Mouse (Mus musculus) midbrain, embryonic 15.5 days (tissue): Measurements from ENCODE around the gene Paf1. TPM values are rescaled to one million over a fixed set of nuclear protein-coding genes. Genes with fewer than 3 reads are reported as not detected.
"Not testable (repeated sequence)": the region's sequence is repeated elsewhere in the genome, so short reads cannot be mapped to it uniquely, and the experiment has no call there.

Experiments
- ATAC-seq: fragments of 200-750 bp; cut with Nextera tagmentation; replicated peaks from 2 replicates; pipeline ENCODE4 v1.8.0; 2017; ENCODE audit warnings: moderate TSS enrichment
- H3K27ac ChIP-seq: fragments of 300-500 bp; sonication (generic); 2 replicates; pipeline ENCODE4 v1.5.1; 2015; ENCODE audit warnings: mild to moderate bottlenecking, inconsistent platforms
- H3K27me3 ChIP-seq: fragments of 300-500 bp; sonication (generic); replicated peaks from 2 replicates; pipeline ENCODE4 v1.6.1; 2015; ENCODE audit warnings: inconsistent platforms
- H3K36me3 ChIP-seq: fragments of 300-500 bp; sonication (generic); replicated peaks from 2 replicates; pipeline ENCODE4 v1.6.1; 2015; ENCODE audit warnings: inconsistent platforms
- H3K4me1 ChIP-seq: fragments of 300-500 bp; sonication (generic); 2 replicates; pipeline ENCODE4 v1.6.1; 2015; ENCODE audit warnings: inconsistent platforms
- H3K4me2 ChIP-seq: fragments of 300-500 bp; sonication (generic); 2 replicates; pipeline ENCODE4 v1.6.1; 2015; ENCODE audit warnings: inconsistent platforms, mild to moderate bottlenecking, moderate library complexity
- H3K4me3 ChIP-seq: fragments of 300-500 bp; sonication (generic); 2 replicates; pipeline ENCODE4 v1.5.1; 2015; ENCODE audit warnings: mild to moderate bottlenecking, inconsistent platforms
- H3K9ac ChIP-seq: fragments of 300-500 bp; sonication (generic); 2 replicates; pipeline ENCODE4 v1.6.1; 2015; ENCODE audit warnings: mild to moderate bottlenecking, inconsistent platforms
- H3K9me3 ChIP-seq: fragments of 300-500 bp; sonication (generic); 2 replicates; pipeline ENCODE4 v1.6.1; 2016; ENCODE audit warnings: inconsistent platforms
- WGBS: fragments of 180-500 bp; shearing (Covaris S2); methylation state at CpG from one replicate; pipeline ENCODE4 v1.1.7; 2015; ENCODE audit warnings: mixed read lengths; 5-methylcytosine and 5-hydroxymethylcytosine counted together
- polyA plus RNA-seq: library from polyadenylated mRNA; unstranded; fragments of >200 nt; fragmentation: Nextera tagmentation; extraction: Ambion mirVana; gene quantifications from 2 replicates; pipeline ENCODE4 v1.2.1, GENCODE M21; 2015

Gene Paf1
- polyA plus RNA-seq, 1 experiment from 2014 or later, result 110 TPM

- peaks cover 34% of the 10 kb centered on the region for H3K4me1 ChIP-seq
- H3K4me3 ChIP-seq, result peak overlapping the region; percentile 13; the same call in 1 of the 2 replicates
- H3K27me3 ChIP-seq, result no peaks in the 10 kb centered on the region
- no peak for ATAC-seq
- peak overlapping the region; percentile 62 for H3K27ac ChIP-seq
- WGBS, result 4% methylated on average over 30 of the region's 30 CpGs
- H3K9me3 ChIP-seq, result no peaks in the 10 kb centered on the region
- H3K36me3 ChIP-seq, result 0 out of 2 replicates have a peak, but pooled peaks cover 3% of the 10 kb centered on the region
- peak overlapping the region; percentile 19; the same call in 1 of the 2 replicates for H3K9ac ChIP-seq
- H3K4me2 ChIP-seq, result peak overlapping the region; percentile 44
Measured at GRCm38 (mm10) chr7:28381017-28381790, 11.5 kb upstream of the Paf1 start.

GRCm38 (mm10) chr7:28381938-28382337 is 10.8 kb upstream of the Paf1 start:
- H3K27me3 ChIP-seq, result no peaks in the 10 kb centered on the region
- peak overlapping the region; percentile 13; the same call in 1 of the 2 replicates for H3K4me3 ChIP-seq
- H3K4me1 ChIP-seq, result peaks cover 30% of the 10 kb centered on the region
- no peak for ATAC-seq
- H3K4me2 ChIP-seq, result peak overlapping the region; percentile 44
- peak overlapping the region; percentile 62 for H3K27ac ChIP-seq
- no peaks in the 10 kb centered on the region for H3K9me3 ChIP-seq
- 0 out of 2 replicates have a peak, but pooled peaks cover 3% of the 10 kb centered on the region for H3K36me3 ChIP-seq
- WGBS, result 8% methylated on average over 17 of the region's 20 CpGs
- H3K9ac ChIP-seq, result peak overlapping the region; percentile 31; the same call in 1 of the 2 replicates

GRCm38 (mm10) chr7:28382347-28382951 is 10.3 kb upstream of the Paf1 start:
- Histone ChIP-seq H3K4me2 (0 out of 2 replicates have a peak overlapping the region, but pooled peaks have one; percentile 44), H3K27me3 (no peaks in the 10 kb centered on the region), H3K27ac (0 out of 2 replicates have a peak overlapping the region, but pooled peaks have one; percentile 23), H3K9ac (no peak overlapping the region), H3K4me1 (peaks cover 30% of the 10 kb centered on the region), H3K4me3 (no peak overlapping the region), H3K9me3 (no peaks in the 10 kb centered on the region), H3K36me3 (0 out of 2 replicates have a peak, but pooled peaks cover 4% of the 10 kb centered on the region)
- WGBS, result 67% methylated on average over 9 of the region's 12 CpGs
- no peak for ATAC-seq

- Histone ChIP-seq H3K4me1 (peaks cover 29% of the 10 kb centered on the region), H3K4me3 (no peak overlapping the region), H3K9ac (no peak overlapping the region), H3K9me3 (no peaks in the 10 kb centered on the region), H3K4me2 (no peak overlapping the region), H3K27me3 (no peaks in the 10 kb centered on the region), H3K36me3 (0 out of 2 replicates have a peak, but pooled peaks cover 6% of the 10 kb centered on the region), H3K27ac (no peak overlapping the region)
- WGBS, result 75% methylated on average over 11 of the region's 11 CpGs
- no peak for ATAC-seq
Measured at GRCm38 (mm10) chr7:28382981-28383396, 9.8 kb upstream of the Paf1 start.

GRCm38 (mm10) chr7:28383606-28384005 is 9.1 kb upstream of the Paf1 start:
- no peak overlapping the region for H3K4me2 ChIP-seq
- peaks cover 12% of the 10 kb centered on the region; the same call in 1 of the 2 replicates for H3K36me3 ChIP-seq
- H3K27ac ChIP-seq, result no peak overlapping the region
- WGBS, result 81% methylated on average over 4 of the region's 4 CpGs
- H3K27me3 ChIP-seq, result no peaks in the 10 kb centered on the region
- peaks cover 23% of the 10 kb centered on the region for H3K4me1 ChIP-seq
- H3K9me3 ChIP-seq, result no peaks in the 10 kb centered on the region
- no peak overlapping the region for H3K4me3 ChIP-seq
- ATAC-seq, result no peak
- no peak overlapping the region for H3K9ac ChIP-seq

GRCm38 (mm10) chr7:28384162-28384561 is 8.6 kb upstream of the Paf1 start:
- Histone ChIP-seq H3K27ac (no peak overlapping the region), H3K9ac (no peak overlapping the region), H3K9me3 (no peaks in the 10 kb centered on the region), H3K27me3 (no peaks in the 10 kb centered on the region), H3K4me1 (peaks cover 17% of the 10 kb centered on the region), H3K36me3 (peaks cover 18% of the 10 kb centered on the region; the same call in 1 of the 2 replicates), H3K4me2 (no peak overlapping the region), H3K4me3 (no peak overlapping the region)
- 85% methylated on average over 6 of the region's 6 CpGs for WGBS
- ATAC-seq, result no peak

- Histone ChIP-seq H3K4me3 (no peak overlapping the region), H3K9ac (no peak overlapping the region), H3K27ac (no peak overlapping the region), H3K27me3 (no peaks in the 10 kb centered on the region), H3K4me1 (peaks cover 12% of the 10 kb centered on the region; the same call in 1 of the 2 replicates), H3K4me2 (no peak overlapping the region), H3K36me3 (peaks cover 24% of the 10 kb centered on the region), H3K9me3 (no peaks in the 10 kb centered on the region)
- no peak for ATAC-seq
- WGBS, result 93% methylated on average over 9 of the region's 9 CpGs
Measured at GRCm38 (mm10) chr7:28385196-28385595, 7.6 kb upstream of the Paf1 start.

GRCm38 (mm10) chr7:28386007-28386406 is 6.7 kb upstream of the Paf1 start:
- peaks cover 9% of the 10 kb centered on the region; the same call in 1 of the 2 replicates for H3K4me1 ChIP-seq
- no peak overlapping the region for H3K4me2 ChIP-seq
- no peaks in the 10 kb centered on the region for H3K27me3 ChIP-seq
- ATAC-seq, result no peak
- H3K36me3 ChIP-seq, result peaks cover 30% of the 10 kb centered on the region
- 92% methylated on average over 7 of the region's 7 CpGs for WGBS
- H3K27ac ChIP-seq, result no peak overlapping the region
- no peak overlapping the region for H3K4me3 ChIP-seq
- no peak overlapping the region for H3K9ac ChIP-seq
- no peaks in the 10 kb centered on the region for H3K9me3 ChIP-seq

GRCm38 (mm10) chr7:28386462-28386861 is 6.3 kb upstream of the Paf1 start:
- 18% methylated on average over 4 of the region's 4 CpGs for WGBS
- H3K9ac ChIP-seq, result no peak overlapping the region
- no peaks in the 10 kb centered on the region for H3K9me3 ChIP-seq
- H3K27me3 ChIP-seq, result no peaks in the 10 kb centered on the region
- H3K4me2 ChIP-seq, result no peak overlapping the region
- H3K36me3 ChIP-seq, result peaks cover 30% of the 10 kb centered on the region
- peak; percentile 34 for ATAC-seq
- no peak overlapping the region for H3K27ac ChIP-seq
- H3K4me1 ChIP-seq, result peaks cover 10% of the 10 kb centered on the region
- H3K4me3 ChIP-seq, result no peak overlapping the region

- H3K4me2 ChIP-seq, H3K27me3 ChIP-seq, H3K9ac ChIP-seq, H3K4me3 ChIP-seq, H3K9me3 ChIP-seq, H3K4me1 ChIP-seq, H3K27ac ChIP-seq: not testable (repeated sequence)
- 83% methylated on average over 6 of the region's 6 CpGs for WGBS
- peaks cover 30% of the 10 kb centered on the region for H3K36me3 ChIP-seq
- peak; percentile 5; the same call in 1 of the 2 replicates for ATAC-seq
Measured at GRCm38 (mm10) chr7:28386877-28387276, 5.9 kb upstream of the Paf1 start.

- H3K4me2 ChIP-seq, ATAC-seq, H3K4me1 ChIP-seq, H3K27ac ChIP-seq, H3K27me3 ChIP-seq, H3K4me3 ChIP-seq, H3K9ac ChIP-seq, H3K9me3 ChIP-seq: not testable (repeated sequence)
- H3K36me3 ChIP-seq, result peaks cover 30% of the 10 kb centered on the region
- 82% methylated on average over 7 of the region's 7 CpGs for WGBS
Measured at GRCm38 (mm10) chr7:28387384-28387783, 5.4 kb upstream of the Paf1 start.

GRCm38 (mm10) chr7:28390331-28390730 is 2.4 kb upstream of the Paf1 start:
- Histone ChIP-seq H3K9ac (no peak overlapping the region), H3K4me2 (no peak overlapping the region), H3K9me3 (no peaks in the 10 kb centered on the region), H3K27me3 (no peaks in the 10 kb centered on the region), H3K4me1 (peaks cover 24% of the 10 kb centered on the region), H3K36me3 (peaks cover 36% of the 10 kb centered on the region), H3K4me3 (no peak overlapping the region), H3K27ac (no peak overlapping the region)
- ATAC-seq, result no peak
- 97% methylated on average over 3 of the region's 3 CpGs for WGBS
